Mouse (Mus musculus) bone marrow, adult 2 months (tissue): ENCODE data around the gene Serpinb1b. TPM values are rescaled to one million over a fixed set of nuclear protein-coding genes. Genes with fewer than 3 reads are reported as not detected.

ENCODE experiments used
- H3K27ac ChIP-seq: fragments of 200-500 bp; 2 replicates; pipeline ENCODE4 v1.5.1; 2012; ENCODE audit warnings: low read depth, mild to moderate bottlenecking, control low read depth, inconsistent platforms, low read length; ENCODE audit not compliant: control insufficient read depth, poor library complexity, insufficient read depth
- H3K4me1 ChIP-seq: fragments of 200-500 bp; 2 replicates; pipeline ENCODE4 v1.6.1; 2011; ENCODE audit warnings: low read length; ENCODE audit not compliant: control insufficient read depth, insufficient read depth
- H3K4me3 ChIP-seq: fragments of 200-500 bp; replicated peaks from 2 replicates; pipeline ENCODE3; 2011; ENCODE audit warnings: mild to moderate bottlenecking, low read depth, low read length, control low read depth; ENCODE audit not compliant: control insufficient read depth
- CTCF ChIP-seq: fragments of 200-500 bp; IDR thresholded peaks from 2 replicates; pipeline ENCODE4 v1.5.1; 2011; ENCODE audit warnings: low read length, control low read depth; ENCODE audit not compliant: control insufficient read depth, insufficient read depth
- POLR2A ChIP-seq: fragments of 200-500 bp; IDR thresholded peaks from 2 replicates; pipeline ENCODE4 v1.6.1; 2011; ENCODE audit warnings: low read depth, mild to moderate bottlenecking, control low read depth, low read length, borderline replicate concordance; ENCODE audit not compliant: control insufficient read depth
- WGBS: fragments of 180-500 bp; shearing (Covaris S2); methylation state at CpG from one replicate; pipeline ENCODE4 v1.1.7; 2018; 5-methylcytosine and 5-hydroxymethylcytosine counted together
- polyA plus RNA-seq: library from polyadenylated mRNA; stranded (reverse); fragments of >200 nt; gene quantifications from 2 replicates; pipeline ENCODE4 v1.2.4, GENCODE M21; 2011; ENCODE audit warnings: low replicate concordance; ENCODE audit not compliant: missing spikeins, insufficient read depth, insufficient read length

The Serpinb1b gene
- polyA plus RNA-seq, 1 experiment = 1.00 TPM

DNA sequence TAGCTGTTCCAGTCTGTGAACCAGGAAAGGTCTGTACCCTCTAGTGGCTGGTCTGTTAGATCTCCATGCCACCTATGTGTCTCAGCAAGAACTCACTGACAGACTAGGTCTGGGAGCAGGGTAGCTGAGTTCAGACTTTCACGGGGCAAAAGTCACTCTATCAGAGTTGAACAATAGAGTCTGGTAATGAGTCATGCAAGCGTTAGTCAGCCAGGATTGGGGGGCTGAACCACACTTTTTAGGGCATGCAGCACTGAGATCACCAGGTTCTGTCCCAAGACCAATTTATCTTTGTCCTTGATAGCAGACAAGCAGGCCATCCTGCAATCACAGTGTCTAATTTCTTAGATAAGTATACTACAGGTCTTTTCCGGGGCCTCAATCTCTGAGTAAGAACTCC is 63.1 kb downstream of the Serpinb1b start:
- WGBS = 57% methylated on average over 3 of the region's 3 CpGs
- TF ChIP-seq POLR2A = no peak
- TF ChIP-seq CTCF = no peak
- no peak overlapping the region for H3K4me3 ChIP-seq

More for the DNA sequence above, 63.1 kb downstream of the Serpinb1b start:
- H3K4me1 ChIP-seq = no peaks in the 10 kb centered on the region
- H3K27ac ChIP-seq = no peak overlapping the region

Other genes with a start within 250 kb of the Serpinb1b start
- 42.2 and 91.9 TPM in 2 replicates for gene Serpinb1a, start 227.4 kb upstream of the Serpinb1b start, polyA plus RNA-seq
- gene Serpinb1c, start 180.4 kb upstream of the Serpinb1b start, polyA plus RNA-seq = not detected in 2 replicates
- 2.9 and 6.2 TPM in 2 replicates for gene Serpinb6b, start 113.4 kb upstream of the Serpinb1b start, polyA plus RNA-seq
- 3.1 and 6.7 TPM in 2 replicates for gene Serpinb9, start 75.3 kb upstream of the Serpinb1b start, polyA plus RNA-seq
- gene Serpinb9b, start 51.2 kb upstream of the Serpinb1b start, polyA plus RNA-seq = 0.70 and 2.3 TPM in 2 replicates
- 0.97 TPM in 1 of 2 replicates, not detected in the other for gene Serpinb9c, start 81.2 kb downstream of the Serpinb1b start, polyA plus RNA-seq
- 1.4 TPM in 1 of 2 replicates, not detected in the other for gene Serpinb9d, start 114.4 kb downstream of the Serpinb1b start, polyA plus RNA-seq
- gene Serpinb9e, start 171.0 kb downstream of the Serpinb1b start, polyA plus RNA-seq = not detected in 2 replicates
- 1.0 and 3.5 TPM in 2 replicates for gene Serpinb9f, start 245.5 kb downstream of the Serpinb1b start, polyA plus RNA-seq